Comparison of ENCODE assay signal across 8 mouse cellular contexts in genomic region chr9:77754728-77755402, GRCm38 (mm10). TPM values are rescaled to one million over a fixed set of nuclear protein-coding genes. Genes with fewer than 3 reads are reported as not detected.
DNase-seq lines count a peak whose midpoint lies in the region; ATAC-seq and TF ChIP-seq lines count a peak whose summit lies in the region.

No protein-coding gene starts in this region.

- H3K9ac ChIP-seq in liver, adult 2 months (ENCODE audit: low read depth, low read length) = peak overlapping the region; percentile 84
- H3K9ac ChIP-seq in midbrain, embryonic 16.5 days (ENCODE audit: low read depth, low read length) = peak overlapping the region; percentile 85

- no peak; the same call in 1 of the 2 replicates for TF ChIP-seq CTCF in liver, adult 2 months (IDR thresholded peaks at IDR 0.05; ENCODE audit: low read depth, low read length)

- DNase-seq in A20 (ENCODE audit: low read depth, low spot score) (peak; percentile 79), NIH3T3 (ENCODE audit: low read depth) (peak; percentile 70)
- DNase-seq in cerebellum, postnatal 10 days = peak; percentile 76 to 82
- peak; percentile 76 for DNase-seq in induced T-regulatory cell, adult 2 months (ENCODE audit: low read depth)
- DNase-seq in liver, adult 2 months (ENCODE audit: extremely low read depth, low read depth, low spot score) = no peak
- peak; percentile 75 for DNase-seq in testis, postnatal 10 days (ENCODE audit: low spot score)

- no peak for TF ChIP-seq POLR2A in liver, adult 2 months (IDR thresholded peaks at IDR 0.05; ENCODE audit: extremely low read depth, insufficient read depth, low read length)

- H3K4me3 ChIP-seq in liver, adult 2 months (ENCODE audit: insufficient read depth, low read depth, low read length) = peak overlapping the region; percentile 85
- H3K4me3 ChIP-seq in midbrain, embryonic 16.5 days (ENCODE audit: low read depth, low read length) = peak overlapping the region; percentile 73

- ATAC-seq in frontal cortex, adult (ENCODE audit: low TSS enrichment) = peak; percentile 44
- peak; percentile 82 for ATAC-seq in midbrain, embryonic 16.5 days

- H3K27me3 ChIP-seq in liver, adult 2 months (ENCODE audit: control insufficient read depth, insufficient read depth, low read length) = no peaks in the 10 kb centered on the region
- no peaks in the 10 kb centered on the region for H3K27me3 ChIP-seq in midbrain, embryonic 16.5 days (ENCODE audit: control insufficient read depth, insufficient read depth, low read depth, low read length)

- no peaks in the 10 kb centered on the region for H3K9me3 ChIP-seq in midbrain, embryonic 16.5 days (replicated peaks; ENCODE audit: control insufficient read depth, low read length, poor library complexity, severe bottlenecking)

- H3K4me1 ChIP-seq in liver, adult 2 months (ENCODE audit: control insufficient read depth, insufficient read depth, low read length) = peaks cover 31% of the 10 kb centered on the region
- peaks cover 24% of the 10 kb centered on the region for H3K4me1 ChIP-seq in midbrain, embryonic 16.5 days (ENCODE audit: control insufficient read depth, insufficient read depth, low read length)

- peaks cover 26% of the 10 kb centered on the region; the same call in 1 of the 2 replicates for H3K79me2 ChIP-seq in liver, adult 2 months (ENCODE audit: control insufficient read depth, insufficient read depth, low read length)

- WGBS in liver, adult 2 months = 1% methylated on average over 57 of the region's 57 CpGs
- 0% methylated on average over 57 of the region's 57 CpGs for WGBS in midbrain, embryonic 16.5 days

- peaks cover 4% of the 10 kb centered on the region; the same call in 1 of the 2 replicates for H3K36me3 ChIP-seq in liver, adult 2 months (ENCODE audit: control insufficient read depth, insufficient read depth, low read length)
- no peaks in the 10 kb centered on the region for H3K36me3 ChIP-seq in midbrain, embryonic 16.5 days (ENCODE audit: control insufficient read depth, insufficient read depth, low read length)

- peak overlapping the region; percentile 75 for H3K4me2 ChIP-seq in midbrain, embryonic 16.5 days (ENCODE audit: low read length)

- H3K27ac ChIP-seq in liver, adult 2 months (replicated peaks; ENCODE audit: insufficient read depth, low read depth, low read length) = peak overlapping the region; percentile 33
- H3K27ac ChIP-seq in midbrain, embryonic 16.5 days (ENCODE audit: low read length) = peak overlapping the region; percentile 78

RNA-seq across cellular contexts. Expression of gene Gclc, which starts 0.5 kb away (rescaled TPM):
- 122 and 173 TPM in 2 replicates for total RNA-seq in liver, adult 2 months (2014; rRNA removed)
- 125 and 136 TPM in 2 replicates for polyA plus RNA-seq in liver, adult 2 months (2012; rRNA removed)
- 15.1 and 15.4 TPM in 2 replicates for polyA plus RNA-seq in midbrain, embryonic 16.5 days (2015; fragmentation: Nextera tagmentation; extraction: Ambion mirVana)
